Mouse (Mus musculus) liver, embryonic 12.5 days (tissue): Measurements from ENCODE around the gene Pank4. TPM values are rescaled to one million over a fixed set of nuclear protein-coding genes. Genes with fewer than 3 reads are reported as not detected.

Experiments used
- ATAC-seq: fragments of 200-750 bp; cut with Nextera tagmentation; 2 replicates; pipeline ENCODE4 v1.8.0; 2017; ENCODE audit warnings: moderate number of reproducible peaks, mild to moderate bottlenecking, moderate library complexity
- H3K27ac ChIP-seq: fragments of 300-500 bp; sonication (generic); 2 replicates; pipeline ENCODE4 v1.5.1; 2016; ENCODE audit warnings: mild to moderate bottlenecking
- H3K27me3 ChIP-seq: fragments of 300-500 bp; sonication (generic); replicated peaks from 2 replicates; pipeline ENCODE4 v1.6.1; 2016; ENCODE audit warnings: mild to moderate bottlenecking, moderate library complexity
- H3K36me3 ChIP-seq: fragments of 300-500 bp; sonication (generic); 2 replicates; pipeline ENCODE4 v1.6.1; 2016; ENCODE audit warnings: mild to moderate bottlenecking, moderate library complexity
- H3K4me1 ChIP-seq: fragments of 300-500 bp; sonication (generic); 2 replicates; pipeline ENCODE4 v1.6.1; 2016
- H3K4me2 ChIP-seq: fragments of 300-500 bp; sonication (generic); 2 replicates; pipeline ENCODE4 v1.6.1; 2016; ENCODE audit warnings: mild to moderate bottlenecking, moderate library complexity
- H3K4me3 ChIP-seq: fragments of 300-500 bp; sonication (generic); 2 replicates; pipeline ENCODE4 v1.5.1; 2016; ENCODE audit warnings: mild to moderate bottlenecking, moderate library complexity
- H3K9ac ChIP-seq: fragments of 300-500 bp; sonication (generic); 2 replicates; pipeline ENCODE4 v1.6.1; 2016; ENCODE audit warnings: mild to moderate bottlenecking, moderate library complexity
- H3K9me3 ChIP-seq: fragments of 300-500 bp; sonication (generic); replicated peaks from 2 replicates; pipeline ENCODE4 v1.6.1; 2016; ENCODE audit warnings: mild to moderate bottlenecking, moderate library complexity
- WGBS: fragments of 180-500 bp; shearing (Covaris S2); methylation state at CpG from one replicate; pipeline ENCODE4 v1.1.7; 2016; ENCODE audit not compliant: insufficient replicate concordance; 5-methylcytosine and 5-hydroxymethylcytosine counted together
- polyA plus RNA-seq: library from polyadenylated mRNA; unstranded; fragments of >200 nt; fragmentation: Nextera tagmentation; extraction: Ambion mirVana; gene quantifications from 2 replicates; pipeline ENCODE4 v1.2.1, GENCODE M21; 2016

Gene Pank4
- polyA plus RNA-seq, 1 experiment from 2014 or later: 34.0 TPM

GRCm38 (mm10) chr4:154929088-154929660, 34.7 kb upstream of the Pank4 start:
- peak; percentile 82 for ATAC-seq
- peak overlapping the region; percentile 72 for H3K4me3 ChIP-seq
- H3K27me3 ChIP-seq: peaks cover 14% of the 10 kb centered on the region
- H3K9ac ChIP-seq: peak overlapping the region; percentile 91
- peaks cover 32% of the 10 kb centered on the region for H3K36me3 ChIP-seq
- peak overlapping the region; percentile 83 for H3K4me2 ChIP-seq
- H3K4me1 ChIP-seq: peaks cover 75% of the 10 kb centered on the region
- WGBS: 18% methylated on average over 12 of the region's 12 CpGs
- H3K27ac ChIP-seq: peak overlapping the region; percentile 98
- H3K9me3 ChIP-seq: no peaks in the 10 kb centered on the region

GRCm38 (mm10) chr4:154933306-154933907, 30.5 kb upstream of the Pank4 start:
- H3K9me3 ChIP-seq: no peaks in the 10 kb centered on the region
- H3K36me3 ChIP-seq: no peaks in the 10 kb centered on the region
- H3K27me3 ChIP-seq: peaks cover 34% of the 10 kb centered on the region
- H3K4me3 ChIP-seq: no peak overlapping the region
- WGBS: 63% methylated on average over 13 of the region's 13 CpGs
- no peak for ATAC-seq
- H3K27ac ChIP-seq: no peak overlapping the region
- H3K4me1 ChIP-seq: peaks cover 32% of the 10 kb centered on the region
- no peak overlapping the region for H3K4me2 ChIP-seq
- H3K9ac ChIP-seq: no peak overlapping the region

- no peaks in the 10 kb centered on the region for H3K9me3 ChIP-seq
- H3K4me3 ChIP-seq: no peak overlapping the region
- no peaks in the 10 kb centered on the region for H3K36me3 ChIP-seq
- H3K4me1 ChIP-seq: peaks cover 21% of the 10 kb centered on the region
- ATAC-seq: no peak
- WGBS: 77% methylated on average over 2 of the region's 2 CpGs
- H3K9ac ChIP-seq: no peak overlapping the region
- no peak overlapping the region for H3K4me2 ChIP-seq
- peaks cover 40% of the 10 kb centered on the region for H3K27me3 ChIP-seq
- H3K27ac ChIP-seq: 0 out of 2 replicates have a peak overlapping the region, but pooled peaks have one; percentile 20
Observed at GRCm38 (mm10) chr4:154934800-154935199, 29.1 kb upstream of the Pank4 start.

- Histone ChIP-seq H3K36me3 (no peaks in the 10 kb centered on the region), H3K4me2 (no peak overlapping the region), H3K9me3 (no peaks in the 10 kb centered on the region), H3K27ac (no peak overlapping the region), H3K4me3 (no peak overlapping the region), H3K27me3 (peaks cover 48% of the 10 kb centered on the region), H3K9ac (no peak overlapping the region), H3K4me1 (peaks cover 14% of the 10 kb centered on the region)
- 76% methylated on average over 7 of the region's 7 CpGs for WGBS
- no peak for ATAC-seq
Observed at GRCm38 (mm10) chr4:154935788-154936187, 28.1 kb upstream of the Pank4 start.

DNA sequence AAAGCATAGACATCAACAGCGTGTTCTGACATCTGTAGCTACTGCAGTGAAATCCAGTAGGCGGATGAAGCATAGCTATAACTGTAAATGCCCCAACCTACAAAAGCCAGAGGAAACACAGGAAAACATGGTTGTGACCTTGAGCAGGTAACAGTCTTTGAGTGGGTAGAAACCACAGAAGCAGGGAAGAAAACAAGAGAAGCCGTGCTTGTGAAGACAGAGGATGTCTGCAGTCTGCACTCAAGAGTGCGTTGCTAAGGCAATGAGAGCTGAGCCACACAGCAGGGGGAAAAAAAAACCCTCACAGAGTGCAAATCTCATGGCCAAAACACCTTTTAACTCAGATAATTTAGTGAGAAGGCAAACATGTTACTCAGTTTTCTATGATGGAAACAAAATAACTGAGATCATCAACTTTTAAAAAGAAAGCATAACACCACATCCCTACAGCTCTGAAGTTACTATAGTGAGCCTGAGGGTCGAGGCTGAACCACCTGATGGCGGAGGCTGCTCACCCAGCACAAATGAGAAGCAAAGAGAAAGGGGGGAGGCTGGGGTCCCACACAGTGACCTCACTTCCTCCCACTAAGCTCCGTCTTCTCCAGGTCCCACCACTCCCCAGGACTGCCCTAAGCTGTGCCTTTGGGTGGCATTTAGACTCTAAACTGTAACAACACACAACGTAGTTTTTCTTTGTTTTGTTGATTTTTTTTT, 27.2 kb upstream of the Pank4 start:
- ATAC-seq: no peak
- H3K9me3 ChIP-seq: no peaks in the 10 kb centered on the region

DNA sequence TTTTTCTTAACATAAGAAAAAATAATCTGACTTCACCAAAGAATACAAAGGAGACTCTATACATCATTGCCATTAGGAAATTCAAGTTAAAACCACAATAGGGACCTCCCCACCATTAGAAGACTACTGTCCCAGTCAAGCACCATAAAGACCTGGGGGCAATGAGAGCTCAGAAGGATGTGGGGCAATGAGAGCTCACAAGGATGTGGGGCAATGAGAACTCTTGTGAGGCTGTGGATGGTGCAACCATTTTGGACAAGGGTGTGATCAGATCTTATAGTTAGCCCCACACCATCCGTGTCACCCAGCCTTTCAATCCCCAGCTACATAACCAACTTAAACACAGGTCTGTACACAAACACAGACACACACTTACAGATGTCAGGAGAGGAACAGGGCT, 26.2 kb upstream of the Pank4 start:
- Histone ChIP-seq H3K27ac (no peak overlapping the region), H3K36me3 (no peaks in the 10 kb centered on the region), H3K9me3 (no peaks in the 10 kb centered on the region), H3K4me3 (no peak overlapping the region), H3K4me2 (no peak overlapping the region), H3K4me1 (peaks cover 11% of the 10 kb centered on the region), H3K9ac (no peak overlapping the region), H3K27me3 (peaks cover 58% of the 10 kb centered on the region)
- ATAC-seq: no peak
- 75% methylated on average over 1 of the region's 1 CpGs for WGBS

More for the DNA sequence above, 27.2 kb upstream of the Pank4 start:
- H3K27ac ChIP-seq: no peak overlapping the region
- peaks cover 14% of the 10 kb centered on the region for H3K4me1 ChIP-seq
- no peak overlapping the region for H3K4me2 ChIP-seq
- peaks cover 54% of the 10 kb centered on the region for H3K27me3 ChIP-seq
- H3K4me3 ChIP-seq: no peak overlapping the region
- WGBS: 60% methylated on average over 8 of the region's 8 CpGs
- no peaks in the 10 kb centered on the region for H3K36me3 ChIP-seq
- H3K9ac ChIP-seq: no peak overlapping the region

GRCm38 (mm10) chr4:154940156-154940555, 23.8 kb upstream of the Pank4 start:
- Histone ChIP-seq H3K4me2 (no peak overlapping the region), H3K27me3 (peaks cover 45% of the 10 kb centered on the region), H3K9ac (no peak overlapping the region), H3K4me3 (no peak overlapping the region), H3K27ac (0 out of 2 replicates have a peak overlapping the region, but pooled peaks have one; percentile 10), H3K4me1 (peaks cover 12% of the 10 kb centered on the region), H3K36me3 (no peaks in the 10 kb centered on the region), H3K9me3 (no peaks in the 10 kb centered on the region)
- WGBS: 74% methylated on average over 2 of the region's 2 CpGs
- ATAC-seq: no peak

GRCm38 (mm10) chr4:154941831-154942230, 22.1 kb upstream of the Pank4 start:
- Histone ChIP-seq H3K9me3 (no peaks in the 10 kb centered on the region), H3K27ac (no peak overlapping the region), H3K4me3 (no peak overlapping the region), H3K4me2 (no peak overlapping the region), H3K4me1 (peaks cover 17% of the 10 kb centered on the region), H3K36me3 (no peaks in the 10 kb centered on the region), H3K9ac (no peak overlapping the region), H3K27me3 (peaks cover 53% of the 10 kb centered on the region)
- 83% methylated on average over 5 of the region's 5 CpGs for WGBS
- ATAC-seq: no peak

GRCm38 (mm10) chr4:154942632-154943322, 21.1 kb upstream of the Pank4 start:
- 71% methylated on average over 10 of the region's 10 CpGs for WGBS
- Histone ChIP-seq H3K36me3 (no peaks in the 10 kb centered on the region), H3K4me1 (peaks cover 17% of the 10 kb centered on the region), H3K9me3 (no peaks in the 10 kb centered on the region), H3K4me2 (no peak overlapping the region), H3K9ac (no peak overlapping the region), H3K4me3 (no peak overlapping the region), H3K27me3 (peaks cover 58% of the 10 kb centered on the region), H3K27ac (no peak overlapping the region)
- ATAC-seq: no peak

DNA sequence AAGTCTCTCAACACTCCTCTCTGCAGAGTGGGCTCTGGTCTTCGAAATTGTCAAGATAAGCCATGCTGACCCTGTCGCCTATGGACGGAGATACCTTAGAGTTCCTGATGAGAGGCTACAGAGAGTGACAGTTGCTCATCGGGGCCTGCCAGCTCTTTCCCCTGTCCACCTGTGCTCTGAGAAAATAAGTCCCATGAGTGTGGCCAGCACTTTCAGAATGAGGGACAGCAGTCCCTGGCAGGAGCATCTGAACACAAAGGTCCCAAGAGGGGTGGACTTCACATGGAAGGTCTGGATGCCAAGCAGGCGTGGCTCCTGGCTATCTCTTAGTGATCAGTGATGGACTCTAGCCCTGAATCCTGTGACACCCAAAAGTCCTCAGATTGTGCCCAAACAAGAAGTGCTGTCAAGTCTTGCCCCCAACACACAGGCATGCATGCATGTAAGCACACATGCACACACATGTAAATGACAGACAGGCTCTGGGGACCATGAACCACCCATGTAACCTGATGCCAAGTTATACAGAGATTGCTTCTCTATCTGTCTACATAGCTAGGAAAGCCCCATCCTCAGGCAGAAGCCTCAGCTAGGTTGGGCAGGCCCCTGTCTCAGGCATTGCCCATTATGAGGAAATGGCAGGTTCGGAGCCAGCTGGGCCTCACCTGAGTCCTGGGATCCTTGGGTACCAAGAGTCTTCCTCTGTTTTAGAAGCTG, 20.4 kb upstream of the Pank4 start:
- WGBS: 68% methylated on average over 6 of the region's 6 CpGs
- Histone ChIP-seq H3K9me3 (no peaks in the 10 kb centered on the region), H3K4me3 (no peak overlapping the region), H3K4me2 (no peak overlapping the region), H3K27me3 (peaks cover 60% of the 10 kb centered on the region), H3K9ac (peak overlapping the region; percentile 25; the same call in 1 of the 2 replicates), H3K36me3 (no peaks in the 10 kb centered on the region), H3K27ac (peak overlapping the region; percentile 52), H3K4me1 (peaks cover 17% of the 10 kb centered on the region)
- ATAC-seq: no peak

GRCm38 (mm10) chr4:154944121-154944590, 19.8 kb upstream of the Pank4 start:
- peak; percentile 85 for ATAC-seq
- Histone ChIP-seq H3K9ac (peak overlapping the region; percentile 25; the same call in 1 of the 2 replicates), H3K4me1 (peaks cover 17% of the 10 kb centered on the region), H3K36me3 (no peaks in the 10 kb centered on the region), H3K4me2 (no peak overlapping the region), H3K9me3 (no peaks in the 10 kb centered on the region), H3K27ac (peak overlapping the region; percentile 52), H3K4me3 (no peak overlapping the region), H3K27me3 (peaks cover 65% of the 10 kb centered on the region)
- 19% methylated on average over 2 of the region's 2 CpGs for WGBS
